Mouse (Mus musculus) adrenal gland, postnatal 4 days (tissue): Measurements from ENCODE around the gene Rab7b. TPM values are rescaled to one million over a fixed set of nuclear protein-coding genes. Genes with fewer than 3 reads are reported as not detected.

ENCODE experiments used
- DNase-seq, 2 experiments: peaks; one replicate each; pipeline ENCODE4 v3.0.0; 2021 to 2022; ENCODE audit warnings: low spot score in 2 of 2, mixed read lengths in 2 of 2
- total RNA-seq, 2 experiments: library from RNA; stranded (reverse); gene quantifications; 2 replicates each; pipeline ENCODE4 v1.2.3; 2021

The Rab7b gene
- total RNA-seq, 2 experiments from 2014 or later = 4.6 to 5.3 TPM

DNA sequence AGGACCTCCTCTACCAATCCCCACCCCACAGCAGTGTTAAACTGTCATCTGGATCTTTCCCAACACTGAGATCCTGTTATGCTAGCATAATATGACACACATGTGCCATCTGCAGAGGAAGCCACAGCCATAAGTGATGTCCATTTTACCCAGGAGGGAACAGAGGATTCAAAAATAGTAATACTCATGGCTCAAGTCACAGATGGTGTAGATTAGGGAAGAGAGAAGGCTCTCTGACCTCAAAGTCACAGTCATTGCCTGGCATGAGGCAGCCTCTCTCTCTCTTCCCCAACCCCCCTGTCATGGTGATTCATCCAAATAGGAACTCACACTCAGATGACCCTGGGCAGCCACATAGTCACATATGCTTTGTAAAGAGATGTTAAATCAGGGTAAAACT, 2.9 kb downstream of the Rab7b start:
- DNase-seq = no peak

DNA sequence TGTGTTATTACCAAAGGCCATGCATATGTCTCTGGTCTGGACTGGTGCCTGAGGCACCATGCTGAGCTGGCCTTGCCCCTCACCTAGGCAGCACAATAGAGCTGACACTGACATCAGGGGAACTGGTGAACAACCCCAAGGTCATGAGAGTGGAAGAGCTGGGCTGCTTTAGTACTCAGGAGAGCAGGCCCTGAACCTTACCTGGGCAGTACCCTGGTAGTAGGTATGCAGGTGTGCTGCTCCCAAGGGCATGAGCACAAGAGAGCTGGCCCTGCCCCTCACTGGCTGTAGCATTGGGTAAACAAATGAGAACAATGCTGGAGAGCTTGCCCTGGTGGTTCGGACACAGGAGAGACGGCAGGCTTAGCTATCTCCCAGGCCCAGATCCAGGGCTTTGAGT, 6.8 kb downstream of the Rab7b start:
- DNase-seq = no peak

DNA sequence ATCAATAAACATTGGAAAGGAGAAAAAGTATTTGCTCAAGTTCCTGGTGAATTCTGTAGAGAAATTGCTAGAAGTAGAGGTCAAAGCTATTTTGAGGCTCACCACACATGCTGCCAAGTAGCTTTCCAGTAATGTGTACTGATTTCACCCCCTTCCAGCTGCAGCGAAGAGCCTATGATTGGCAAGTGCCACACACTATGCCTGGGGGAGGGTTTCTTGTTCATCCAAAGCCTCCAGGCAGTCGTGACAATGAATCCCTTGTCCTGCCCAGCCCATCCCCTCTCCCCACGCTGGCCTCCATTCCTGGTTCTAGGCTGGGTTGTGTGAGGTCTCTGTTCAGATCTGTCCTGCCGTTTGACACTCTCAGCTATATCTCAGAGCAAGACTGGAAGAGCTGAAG, 7.8 kb downstream of the Rab7b start:
- DNase-seq = no peak

DNA sequence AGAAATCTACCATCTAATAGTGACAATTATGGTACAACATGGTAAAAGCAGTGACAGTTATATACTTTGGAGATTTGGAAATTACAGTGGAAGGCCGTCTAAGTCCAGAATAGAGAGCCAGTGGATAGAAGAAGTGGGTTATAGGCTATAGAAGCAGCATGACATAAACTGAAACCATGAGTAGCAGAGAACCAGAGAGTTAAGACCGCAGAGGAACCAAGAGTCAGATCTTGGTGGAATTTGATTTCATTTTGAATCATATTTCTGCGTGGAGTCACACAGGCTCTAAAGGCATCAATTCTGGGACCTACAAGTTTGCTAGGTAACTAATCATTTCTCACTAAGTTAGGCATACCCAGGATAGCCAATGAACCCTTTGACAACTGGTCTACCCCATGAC, 10.3 kb downstream of the Rab7b start:
- no peak for DNase-seq

DNA sequence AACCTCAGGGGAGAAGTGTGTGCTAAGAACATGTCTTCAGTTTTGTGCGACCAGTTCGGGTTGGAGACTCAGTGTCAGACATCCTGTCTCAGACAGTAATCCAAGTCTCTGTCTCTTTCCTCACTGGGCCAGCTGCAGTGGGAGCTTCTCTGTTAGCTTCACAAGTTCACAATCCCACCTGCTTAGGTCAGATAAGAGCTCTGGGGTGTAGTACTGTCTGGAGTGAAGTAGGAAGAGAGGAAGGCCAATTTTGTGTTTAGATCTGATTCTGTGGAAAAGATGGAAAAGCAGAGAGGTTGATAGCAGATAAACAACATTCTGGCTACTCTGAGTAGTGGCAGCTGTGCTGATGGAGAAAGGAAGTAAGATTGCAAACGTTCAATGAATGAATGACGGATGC, 11.1 kb downstream of the Rab7b start:
- DNase-seq = no peak

DNA sequence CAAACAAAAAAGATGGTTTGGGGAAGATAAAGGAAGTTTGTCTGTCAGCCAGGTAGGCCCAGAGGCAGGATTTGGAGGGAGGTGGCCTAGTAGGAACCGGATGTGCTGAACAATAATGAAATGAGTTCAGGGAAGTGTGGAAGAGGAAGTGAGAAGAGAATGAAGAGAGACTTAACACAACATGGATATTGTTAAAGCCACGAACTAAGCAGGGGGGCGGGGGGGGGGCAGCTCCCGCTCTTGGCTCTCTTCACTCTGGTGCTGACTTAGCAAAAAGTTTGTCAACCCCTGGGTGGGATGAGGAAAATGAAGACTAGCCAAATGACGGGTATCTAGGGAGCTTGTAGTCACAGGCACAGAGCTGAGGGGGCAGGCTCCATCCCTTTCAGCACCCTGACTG, 12.0 kb downstream of the Rab7b start:
- no peak for DNase-seq

DNA sequence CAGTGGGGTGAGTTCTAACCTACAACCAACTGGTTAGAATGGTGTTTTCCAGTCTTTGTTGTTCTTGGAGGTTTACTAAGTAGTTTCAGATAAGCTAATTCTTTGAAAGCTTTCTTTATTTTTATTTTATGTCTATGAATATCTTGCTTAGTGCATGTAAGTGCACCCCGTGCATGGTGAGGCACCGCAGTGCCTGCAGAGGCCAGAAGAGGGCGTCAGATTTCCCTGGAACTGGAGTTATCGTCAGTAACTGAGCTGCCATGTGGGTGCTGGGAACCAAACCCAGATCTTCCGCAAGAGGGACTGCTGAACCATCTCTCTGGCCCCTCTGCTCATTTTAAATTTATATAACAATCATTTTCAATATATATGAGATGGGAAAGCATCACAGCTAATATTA, 12.9 kb downstream of the Rab7b start:
- DNase-seq = no peak

DNA sequence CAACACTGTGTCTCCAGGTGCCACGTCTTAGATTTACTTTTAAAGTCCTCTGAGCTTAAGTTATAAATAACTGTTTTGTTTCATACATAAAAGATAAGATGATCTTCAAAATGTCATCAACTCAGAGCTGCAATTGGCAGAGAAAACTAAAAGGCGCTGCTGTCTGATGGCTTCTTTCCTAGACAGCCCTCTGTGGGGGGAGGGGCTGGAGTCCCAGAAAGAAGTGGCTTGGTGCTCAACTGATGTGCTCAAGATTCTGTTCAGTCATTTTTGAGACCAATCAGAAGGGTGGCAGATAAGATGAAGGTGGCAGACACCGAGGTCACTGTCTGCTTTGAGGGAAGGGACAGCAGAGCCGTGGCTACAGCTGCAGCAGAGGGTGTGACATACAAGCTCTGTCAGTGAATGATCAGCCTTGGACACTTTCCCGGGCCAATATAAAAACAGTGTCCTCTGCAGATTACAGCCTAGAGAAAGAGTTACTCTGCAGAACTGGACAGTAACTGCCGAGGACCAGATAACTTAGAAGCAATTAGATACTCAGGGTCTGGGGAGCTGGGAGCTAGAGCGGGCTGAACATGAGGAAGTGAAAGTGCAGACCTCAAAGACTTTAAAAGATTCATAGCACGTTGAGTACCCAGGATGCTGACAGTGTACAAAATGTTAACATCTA, 13.7 kb downstream of the Rab7b start:
- DNase-seq = no peak

DNA sequence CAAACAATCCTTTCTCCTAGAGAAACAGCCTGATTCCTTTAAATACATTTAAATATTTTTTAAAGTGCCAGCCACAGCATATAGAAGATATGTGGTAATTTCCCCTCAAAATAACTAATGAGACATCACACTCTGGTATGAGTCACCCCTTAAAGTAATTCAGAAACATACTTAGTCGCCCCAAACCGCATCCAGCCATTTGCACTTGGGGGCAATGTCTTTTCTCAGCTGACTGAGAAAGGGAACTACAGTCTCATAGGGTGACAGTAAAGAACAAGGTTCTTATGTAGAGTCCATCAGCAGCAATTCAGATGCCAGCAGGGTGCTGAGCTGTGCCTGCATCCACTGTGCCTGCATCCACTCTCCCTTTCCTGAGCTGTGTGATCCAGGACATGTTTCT, 15.0 kb downstream of the Rab7b start:
- no peak for DNase-seq

DNA sequence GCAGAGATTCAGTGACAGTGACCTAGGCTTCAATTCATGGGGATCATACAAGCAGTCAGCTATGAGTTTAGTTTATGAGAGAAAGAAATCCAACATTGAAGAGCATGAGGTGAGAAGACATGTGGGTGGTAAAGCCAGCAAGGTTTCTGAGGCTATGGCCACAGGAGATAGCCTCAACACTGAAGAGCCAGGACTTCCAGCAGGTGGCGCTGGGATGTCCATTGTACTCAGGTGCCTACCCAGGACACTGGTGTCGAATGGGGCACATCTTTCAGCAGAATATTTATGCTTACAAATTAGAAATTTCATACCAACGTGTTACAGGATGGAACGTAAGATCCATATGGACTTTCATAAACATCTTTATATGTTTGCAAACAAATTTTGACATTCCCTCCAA, 19.8 kb downstream of the Rab7b start:
- DNase-seq = no peak

DNA sequence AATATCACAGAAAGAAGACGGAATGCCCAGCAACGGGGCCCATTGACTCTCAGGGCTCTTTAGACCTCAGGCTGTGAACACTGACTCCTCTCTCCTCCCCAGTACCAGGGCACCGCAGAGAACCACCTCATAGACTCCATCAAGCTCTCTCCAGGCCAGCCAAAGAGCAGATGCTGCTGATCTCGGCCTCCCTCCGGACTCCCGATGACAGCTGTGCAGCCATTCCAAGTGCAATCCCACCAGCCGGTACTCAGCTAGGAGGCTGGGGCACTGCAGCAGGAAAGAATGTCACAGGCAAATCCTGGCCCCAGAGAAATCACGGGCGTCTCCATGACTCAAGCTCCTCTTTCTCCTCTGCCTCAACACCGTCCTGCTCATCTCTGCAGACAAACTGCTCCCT, 23.0 kb downstream of the Rab7b start:
- no peak for DNase-seq

DNA sequence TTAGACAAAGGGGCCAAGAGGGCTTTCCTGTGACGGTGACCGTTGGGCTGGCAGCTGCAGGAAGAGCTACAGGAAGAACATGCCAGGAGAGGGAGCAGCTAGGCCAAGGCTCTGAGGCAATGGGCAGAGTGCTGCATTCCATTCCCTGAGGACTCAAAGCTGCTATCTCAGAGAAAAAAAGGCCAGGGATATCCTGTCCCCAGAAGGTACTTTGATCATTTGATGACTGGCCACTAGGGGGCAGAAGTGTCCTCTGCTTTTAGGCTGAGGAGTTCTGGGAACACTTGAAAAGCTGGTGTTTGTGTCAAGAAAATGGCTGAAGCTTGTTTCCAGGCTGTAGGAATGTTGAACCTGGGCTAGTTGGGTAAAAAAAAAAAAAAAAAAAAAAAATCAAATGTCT, 23.9 kb downstream of the Rab7b start:
- DNase-seq = peak; percentile 54 to 73

DNA sequence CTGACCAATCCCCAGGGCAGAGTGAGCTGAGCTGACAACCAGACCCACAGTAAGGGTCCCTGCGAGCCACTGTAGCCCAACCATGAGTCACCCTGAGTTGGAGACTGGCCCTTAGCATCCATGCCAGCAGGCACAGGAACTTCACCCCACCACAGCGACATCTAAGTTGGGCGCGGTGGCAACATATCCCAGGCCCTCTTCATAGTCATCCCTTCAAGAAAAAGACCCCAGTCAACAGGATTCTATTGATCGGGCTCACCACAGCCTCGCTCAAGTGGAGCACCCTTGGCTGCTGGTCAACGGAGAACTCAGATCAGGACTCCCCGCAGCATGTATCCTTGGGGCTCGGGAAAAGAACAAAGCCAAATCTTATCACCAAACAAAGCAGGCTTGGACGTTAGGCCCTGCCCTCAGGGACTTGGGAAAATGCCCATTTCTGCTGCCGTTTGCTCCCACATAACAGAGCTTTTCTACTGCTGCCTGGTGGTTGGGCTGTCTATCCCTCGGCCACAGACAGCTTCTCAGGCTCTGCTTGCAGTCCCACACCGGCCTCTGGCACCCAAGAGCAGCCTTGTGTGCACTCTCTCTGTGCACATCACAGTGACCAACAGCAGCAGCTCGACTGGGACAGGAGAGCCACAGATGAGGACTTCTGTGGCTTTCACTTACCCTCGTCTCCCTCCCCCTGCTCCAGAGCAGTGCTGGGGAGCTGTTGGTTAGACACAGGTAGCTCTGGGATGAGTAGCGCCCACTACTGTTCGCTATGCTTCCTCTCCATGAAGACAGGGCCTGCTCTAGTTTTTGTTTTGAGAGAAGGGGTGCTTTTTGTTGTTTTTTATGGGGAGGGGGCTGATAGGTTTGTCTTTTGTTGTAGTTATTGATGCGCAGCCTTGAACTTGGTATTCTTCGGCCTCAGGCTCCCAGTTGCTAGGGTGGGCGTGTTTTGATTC, 26.2 kb downstream of the Rab7b start:
- DNase-seq = no peak

DNA sequence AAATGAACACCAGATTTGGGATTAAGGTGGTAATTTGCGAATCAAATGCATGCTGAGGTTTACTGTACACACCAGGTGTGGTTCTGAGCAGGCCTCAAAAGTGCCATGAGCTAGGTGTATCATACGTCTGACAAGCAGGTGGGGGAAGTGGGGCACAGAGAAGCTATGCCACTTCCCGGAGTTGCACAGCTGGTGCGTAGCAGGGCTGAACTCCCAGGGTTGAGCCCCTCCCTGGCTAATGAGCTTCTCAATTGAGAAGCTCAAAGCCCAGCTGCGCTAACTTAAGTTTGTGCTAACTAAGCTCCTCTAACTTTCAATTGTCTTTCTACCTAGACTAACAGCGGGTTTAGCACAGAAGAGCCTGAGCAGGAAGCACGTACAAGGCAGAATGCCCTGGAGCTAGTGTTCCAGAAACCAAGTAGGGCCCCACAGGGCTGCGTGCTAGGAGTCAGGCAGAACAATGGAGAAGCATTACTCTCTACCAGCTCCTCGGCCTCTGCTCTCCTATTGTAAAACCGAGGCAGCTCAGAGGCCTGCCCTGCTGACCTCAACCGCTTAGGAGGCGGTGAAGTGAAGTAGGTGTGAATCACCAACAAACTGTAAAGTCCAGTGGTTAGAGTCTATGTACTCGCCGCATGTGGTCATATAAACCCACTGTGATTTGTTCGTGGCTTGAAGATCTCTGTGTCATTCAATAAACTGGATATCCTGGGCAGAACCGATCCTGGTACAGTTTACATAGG, 30.6 kb downstream of the Rab7b start:
- DNase-seq = no peak

DNA sequence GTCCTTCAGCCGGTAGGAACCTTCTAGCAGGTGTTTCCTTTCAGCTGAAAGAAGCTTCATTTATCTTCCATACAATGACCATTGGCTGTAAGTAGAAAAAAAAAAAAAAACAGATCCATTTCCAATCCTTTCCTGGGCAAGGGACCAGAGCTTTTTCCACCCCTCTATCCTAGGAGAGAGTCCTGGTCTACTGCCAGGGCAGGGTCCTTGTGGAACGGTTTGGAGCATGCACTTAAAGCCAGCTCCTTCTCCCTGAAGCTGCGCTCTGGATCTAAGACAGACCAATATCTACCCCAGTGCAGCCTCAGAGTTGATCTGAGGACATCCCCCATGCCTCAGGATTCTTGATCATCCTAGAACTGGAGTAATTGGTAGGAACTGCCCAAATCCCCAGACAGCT, 33.5 kb downstream of the Rab7b start:
- no peak for DNase-seq

DNA sequence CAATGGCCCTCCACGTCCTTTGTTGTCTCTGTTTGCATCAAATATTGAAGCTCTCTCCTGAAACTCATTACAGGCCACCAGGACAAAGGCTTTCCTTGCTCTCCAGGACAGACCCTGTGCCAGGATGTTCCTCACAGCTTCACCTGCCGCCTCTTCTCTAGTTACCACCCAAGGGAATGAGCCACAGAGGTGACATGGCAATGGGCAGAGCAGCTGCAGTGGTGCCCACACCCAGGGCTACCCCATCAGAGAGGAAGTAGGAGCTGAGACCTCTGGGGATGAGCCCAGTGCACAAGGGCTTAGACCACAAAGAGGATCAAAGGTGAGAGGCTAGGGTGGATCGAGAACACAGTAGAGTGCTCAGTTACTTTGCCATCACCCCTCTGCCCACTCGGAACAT, 35.1 kb downstream of the Rab7b start:
- DNase-seq = no peak

DNA sequence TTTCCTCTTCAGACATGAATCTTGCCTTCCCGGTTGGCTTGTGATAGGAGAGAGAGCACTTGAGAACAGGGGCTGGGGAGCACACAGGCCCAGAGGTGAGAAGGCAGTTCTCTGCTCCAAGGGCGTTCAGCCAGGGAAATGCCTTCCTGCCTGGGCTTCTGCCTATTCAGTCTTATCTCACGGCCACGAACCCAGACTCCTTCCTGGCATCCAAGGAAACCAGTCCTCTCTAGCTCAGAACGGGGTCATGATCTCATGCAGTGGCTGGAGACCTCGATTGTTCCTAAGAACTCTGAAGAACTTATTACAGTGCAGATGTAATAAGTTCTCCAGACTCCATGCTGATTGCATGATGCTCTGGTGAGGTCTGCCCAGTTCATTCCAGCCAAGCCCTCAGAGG, 38.1 kb downstream of the Rab7b start:
- DNase-seq = no peak

DNA sequence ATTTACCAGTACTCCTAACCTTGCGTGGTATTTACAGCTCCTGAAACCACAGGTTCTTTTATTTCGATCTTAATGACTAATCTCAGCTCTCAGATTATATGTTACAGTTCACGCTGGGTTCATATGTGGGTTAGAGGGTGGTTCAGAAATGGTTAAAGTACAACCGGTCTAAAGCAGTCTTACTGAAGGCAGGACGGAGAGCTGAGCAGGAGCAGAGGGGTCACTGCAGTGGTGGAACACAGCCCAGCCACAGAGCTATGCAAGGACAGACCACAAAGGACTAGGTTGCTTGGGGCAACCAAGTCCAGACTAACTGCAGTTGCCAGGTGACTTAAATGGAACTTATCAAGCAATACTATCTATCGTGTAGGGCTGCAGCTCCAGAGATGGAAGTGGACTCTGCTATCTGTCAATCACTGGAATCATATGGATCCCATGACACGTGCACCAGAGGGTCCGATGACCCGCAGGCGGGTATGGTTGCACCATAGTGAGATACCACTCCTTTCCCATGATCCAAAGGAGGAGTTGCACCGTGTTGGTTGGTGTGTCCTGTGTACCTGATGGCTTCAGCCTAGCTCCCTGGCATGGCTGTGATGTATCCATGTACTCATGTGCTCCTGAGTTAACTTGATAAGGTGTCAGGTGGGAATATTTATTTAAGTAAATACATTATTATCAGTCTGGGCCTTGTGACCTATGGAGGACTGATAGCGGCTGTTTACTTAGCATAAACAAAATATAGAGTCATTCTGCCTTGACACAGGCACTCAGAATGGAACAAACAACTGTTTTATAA, 42.3 kb downstream of the Rab7b start:
- no peak for DNase-seq

DNA sequence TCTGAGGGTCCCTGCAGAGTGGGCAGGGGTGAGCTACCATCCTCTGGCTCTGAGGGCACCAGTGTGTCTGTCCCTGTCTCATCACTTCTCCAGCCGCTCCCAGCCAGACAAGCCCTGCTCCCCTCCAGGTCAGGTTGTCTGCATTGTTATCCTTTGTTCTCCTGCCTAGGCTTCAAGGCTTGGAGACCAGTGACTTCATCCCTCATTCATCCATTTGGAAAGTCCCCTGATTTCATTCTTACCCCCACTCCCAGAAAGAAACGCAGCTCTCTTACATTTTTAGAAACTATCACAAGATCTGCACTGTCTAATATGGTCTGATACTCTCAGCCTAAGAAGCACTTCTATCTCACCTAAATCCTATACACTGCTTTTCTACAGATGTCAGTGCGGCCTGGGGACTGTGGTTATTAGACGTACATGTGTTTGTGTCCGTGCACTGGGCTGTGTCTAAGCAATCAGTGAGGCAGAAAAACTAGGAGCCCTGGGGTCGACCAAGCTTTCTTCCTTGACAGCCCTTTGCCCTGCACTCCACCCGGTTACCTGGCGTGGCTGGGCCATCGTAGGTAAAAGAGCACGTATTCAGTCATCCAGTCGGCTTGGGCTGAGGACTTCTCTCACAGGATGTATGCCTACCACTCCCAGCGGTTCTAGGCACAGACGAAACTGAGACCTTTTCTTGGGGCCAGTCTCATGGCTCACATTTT, 45.1 kb downstream of the Rab7b start:
- no peak for DNase-seq

DNA sequence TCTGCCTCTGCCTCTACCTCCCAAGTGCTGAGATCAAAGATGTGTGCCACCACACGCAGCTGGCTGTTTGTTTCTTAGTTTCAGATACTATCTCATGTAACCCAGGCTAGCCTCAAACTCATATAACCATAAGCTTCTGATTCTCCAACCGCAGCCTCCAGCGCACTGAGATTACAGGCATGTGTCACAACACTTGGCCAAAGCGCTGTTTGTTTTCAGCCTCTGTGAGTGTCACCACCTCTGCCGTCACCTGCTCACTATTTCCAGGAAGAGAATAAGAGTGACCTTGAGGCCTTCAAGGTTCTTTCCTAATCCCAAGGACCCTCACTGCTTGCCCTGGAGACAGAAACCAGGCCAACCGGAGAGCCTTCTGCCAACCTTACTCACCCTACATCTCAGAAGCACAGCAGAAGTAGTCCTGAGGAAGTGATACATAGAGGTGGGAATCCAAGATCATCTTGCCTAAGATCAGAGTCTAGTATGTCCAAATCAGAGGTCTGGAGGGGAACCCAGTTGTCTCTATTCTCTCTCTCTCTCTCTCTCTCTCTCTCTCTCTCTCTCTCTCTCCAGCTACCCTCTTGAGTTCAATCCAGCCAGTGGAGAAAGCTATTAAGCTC, 46.3 kb downstream of the Rab7b start:
- DNase-seq = no peak
